Mouse (Mus musculus) ES-E14 (cell line): ENCODE data around the gene Slc4a7.

Experiments used
- CHD2 ChIP-seq: IDR thresholded peaks from 2 replicates; pipeline ENCODE4 v1.6.1; 2014; ENCODE audit warnings: mild to moderate bottlenecking, low read depth, low read length, inconsistent platforms
- HCFC1 ChIP-seq: IDR thresholded peaks from 2 replicates; pipeline ENCODE4 v1.6.1; 2012; ENCODE audit warnings: low read length, inconsistent platforms, borderline replicate concordance; ENCODE audit not compliant: insufficient read depth
- MAFK ChIP-seq: IDR thresholded peaks from 2 replicates; pipeline ENCODE4 v1.6.1; 2014; ENCODE audit warnings: mild to moderate bottlenecking, low read depth, low read length, inconsistent platforms; ENCODE audit not compliant: insufficient read depth
- ZC3H11A ChIP-seq: IDR thresholded peaks from 2 replicates; pipeline ENCODE4 v1.6.1; 2012; ENCODE audit warnings: low read depth, mild to moderate bottlenecking, inconsistent platforms, low read length, borderline replicate concordance
- ZNF384 ChIP-seq: IDR thresholded peaks from 2 replicates; pipeline ENCODE4 v1.6.1; 2012; ENCODE audit warnings: low read depth, low read length, inconsistent platforms

DNA sequence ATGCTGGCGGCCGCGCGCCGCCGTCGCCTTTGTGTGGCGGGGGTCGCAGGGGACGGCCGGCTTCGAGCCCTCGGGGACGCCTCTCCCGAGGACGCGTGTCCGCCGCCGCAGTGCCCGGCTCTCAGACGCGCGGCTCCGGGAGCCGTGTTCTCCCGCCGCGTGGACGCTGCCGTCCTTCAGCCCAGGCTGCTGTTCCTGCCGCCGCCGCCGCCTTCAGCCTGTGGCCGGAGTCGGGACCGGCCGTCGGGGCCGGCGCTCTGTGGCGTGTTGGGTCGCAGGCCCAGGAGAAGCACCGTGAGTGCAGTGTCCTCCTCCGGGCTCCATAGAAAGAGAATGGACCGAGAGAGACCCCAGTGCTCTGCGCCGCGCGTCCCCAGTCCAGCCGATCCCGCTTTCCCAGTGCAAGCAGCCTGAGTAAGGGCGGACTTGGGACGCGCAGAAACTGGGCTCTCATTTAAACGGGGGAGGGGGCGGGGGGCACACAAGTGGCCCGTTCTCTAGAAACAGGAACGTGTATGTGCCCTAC lies 1.3 kb downstream of the Slc4a7 start:
- TF ChIP-seq ZC3H11A (no peak), MAFK (no peak), HCFC1 (no peak), ZNF384 (no peak), CHD2 (no peak)
